ENCODE assay signal across 8 mouse cellular contexts in genomic region chr2:163597661-163598060, GRCm38 (mm10). TPM values are rescaled to one million over a fixed set of nuclear protein-coding genes. Genes with fewer than 3 reads are reported as not detected.
DNase-seq lines count a peak whose midpoint lies in the region; ATAC-seq and TF ChIP-seq lines count a peak whose summit lies in the region.

No protein-coding gene starts in this region.

- no peak for TF ChIP-seq POLR2A in brain, embryonic 14.5 days (IDR thresholded peaks at IDR 0.05; ENCODE audit: borderline replicate concordance, extremely low read depth, insufficient read depth, insufficient read length, poor library complexity, severe bottlenecking)

- H3K9ac ChIP-seq in liver, postnatal 0 days (replicated peaks) = no peak overlapping the region

- 51% methylated on average over 4 of the region's 4 CpGs for WGBS in liver, postnatal 0 days (ENCODE audit: insufficient replicate concordance)

- no peak for ATAC-seq in liver, postnatal 0 days

- no peaks in the 10 kb centered on the region for H3K36me3 ChIP-seq in liver, postnatal 0 days (replicated peaks; ENCODE audit: insufficient read depth, low read length)

- TF ChIP-seq EP300 in liver, postnatal 0 days (IDR thresholded peaks at IDR 0.05; ENCODE audit: low read depth) = no peak

- no peaks in the 10 kb centered on the region for H3K27me3 ChIP-seq in liver, postnatal 0 days (ENCODE audit: insufficient read depth, low read length)

- peak overlapping the region; percentile 95 for H3K27ac ChIP-seq in liver, postnatal 0 days (ENCODE audit: low read depth)

- H3K4me2 ChIP-seq in liver, postnatal 0 days (ENCODE audit: low read depth, low read length) = no peak overlapping the region

- H3K4me1 ChIP-seq in liver, postnatal 0 days (ENCODE audit: insufficient read depth) = peaks cover 40% of the 10 kb centered on the region

- no peaks in the 10 kb centered on the region for H3K9me3 ChIP-seq in liver, postnatal 0 days (ENCODE audit: low read length)

- H3K4me3 ChIP-seq in liver, postnatal 0 days (ENCODE audit: low read depth, low read length) = no peak overlapping the region

- TF ChIP-seq CTCF in brain, embryonic 14.5 days (IDR thresholded peaks at IDR 0.05; ENCODE audit: borderline replicate concordance, extremely low read depth, insufficient read depth, insufficient read length) = peak; percentile 47; the same call in 1 of the 2 replicates
- peak; percentile 80 for TF ChIP-seq CTCF in liver, postnatal 0 days (IDR thresholded peaks at IDR 0.05; ENCODE audit: low read depth)

- DNase-seq in gastrocnemius, postnatal 10 days = peak; percentile 31
- no peak for DNase-seq in gastrocnemius, postnatal 25 days
- peak; percentile 52 to 62 for DNase-seq in right cerebral cortex, postnatal 10 days (ENCODE audit: low spot score in 2 of 2)
- no peak for DNase-seq in right cerebral cortex, postnatal 25 days
- peak; percentile 55 for DNase-seq in brain, embryonic 14.5 days (ENCODE audit: low read depth)
- peak; percentile 82 for DNase-seq in liver, postnatal 0 days
- peak; percentile 34 to 58 for DNase-seq in spleen, postnatal 14 days (ENCODE audit: low spot score in 2 of 2)
- DNase-seq in yolk sac, embryonic 10.5 days (ENCODE audit: low spot score) = no peak

RNA-seq across cellular contexts. Expression of gene Ttpal, which starts 4.5 kb away (rescaled TPM):
- total RNA-seq in gastrocnemius, postnatal 10 days (2021) = 10 to 100 TPM in 1 of 2 experiments, 1 to 10 TPM in 1; 7.6 to 13.8 TPM
- total RNA-seq in gastrocnemius, postnatal 25 days (2021) = 1 to 10 TPM; 4.8 to 5.6 TPM
- polyA plus RNA-seq in brain, embryonic 14.5 days (2012; rRNA removed) = 32.5 and 35.8 TPM in 2 replicates
- polyA plus RNA-seq in liver, postnatal 0 days (2015; fragmentation: Nextera tagmentation; extraction: Ambion mirVana) = 6.7 and 9.5 TPM in 2 replicates

RNA-seq across cellular contexts. Expression of gene Serinc3, which starts 47.3 kb away (rescaled TPM):
- total RNA-seq in gastrocnemius, postnatal 10 days (2021) = 100 to 1,000 TPM; 141 to 145 TPM
- total RNA-seq in gastrocnemius, postnatal 25 days (2021) = 100 to 1,000 TPM in 1 of 2 experiments, 10 to 100 TPM in 1; 97.5 to 115 TPM
- 88.3 and 93.9 TPM in 2 replicates for polyA plus RNA-seq in brain, embryonic 14.5 days (2012; rRNA removed)
- 79.9 and 92.7 TPM in 2 replicates for polyA plus RNA-seq in liver, postnatal 0 days (2015; fragmentation: Nextera tagmentation; extraction: Ambion mirVana)

Comparison
In these comparisons a context has a peak if more than half of its experiments do, and no peak if none do; other contexts are left out.
1. DNase-seq: peak in gastrocnemius, postnatal 10 days (single experiment), right cerebral cortex, postnatal 10 days (2 of 2), brain, embryonic 14.5 days (single experiment), liver, postnatal 0 days (single experiment) and spleen, postnatal 14 days (2 of 2); none in gastrocnemius, postnatal 25 days (single experiment), right cerebral cortex, postnatal 25 days (single experiment) and yolk sac, embryonic 10.5 days (single experiment).